Mouse (Mus musculus) hindbrain, embryonic 15.5 days (tissue): ENCODE results near the gene Mettl26. TPM values are rescaled to one million over a fixed set of nuclear protein-coding genes. Genes with fewer than 3 reads are reported as not detected.

Experiments used
- ATAC-seq: fragments of 200-750 bp; cut with Nextera tagmentation; 2 replicates; pipeline ENCODE4 v1.8.0; 2017; ENCODE audit warnings: low read depth, moderate number of reproducible peaks, moderate TSS enrichment; ENCODE audit not compliant: low FRiP score
- H3K27ac ChIP-seq: fragments of 300-500 bp; sonication (generic); replicated peaks from 2 replicates; pipeline ENCODE4 v1.5.1; 2015; ENCODE audit warnings: mild to moderate bottlenecking, inconsistent platforms
- H3K27me3 ChIP-seq: fragments of 300-500 bp; sonication (generic); 2 replicates; pipeline ENCODE4 v1.6.1; 2015; ENCODE audit warnings: control low read depth, inconsistent platforms
- H3K36me3 ChIP-seq: fragments of 300-500 bp; sonication (generic); 2 replicates; pipeline ENCODE4 v1.6.1; 2015; ENCODE audit warnings: control low read depth, inconsistent platforms
- H3K4me1 ChIP-seq: fragments of 300-500 bp; sonication (generic); replicated peaks from 2 replicates; pipeline ENCODE4 v1.6.1; 2015; ENCODE audit warnings: control low read depth, inconsistent platforms
- H3K4me2 ChIP-seq: fragments of 300-500 bp; sonication (generic); 2 replicates; pipeline ENCODE4 v1.6.1; 2015; ENCODE audit warnings: moderate library complexity, mild to moderate bottlenecking, inconsistent platforms
- H3K4me3 ChIP-seq: fragments of 300-500 bp; sonication (generic); 2 replicates; pipeline ENCODE4 v1.5.1; 2015; ENCODE audit warnings: mild to moderate bottlenecking, inconsistent platforms
- H3K9ac ChIP-seq: fragments of 300-500 bp; sonication (generic); 2 replicates; pipeline ENCODE4 v1.6.1; 2015; ENCODE audit warnings: inconsistent platforms
- H3K9me3 ChIP-seq: fragments of 300-500 bp; sonication (generic); 2 replicates; pipeline ENCODE4 v1.6.1; 2016; ENCODE audit warnings: control low read depth, inconsistent platforms
- WGBS: fragments of 180-500 bp; shearing (Covaris S2); methylation state at CpG from one replicate; pipeline ENCODE4 v1.1.7; 2015; 5-methylcytosine and 5-hydroxymethylcytosine counted together
- polyA plus RNA-seq: library from polyadenylated mRNA; unstranded; fragments of >200 nt; fragmentation: Nextera tagmentation; extraction: Ambion mirVana; gene quantifications from 2 replicates; pipeline ENCODE4 v1.2.1, GENCODE M21; 2015

The Mettl26 gene
- polyA plus RNA-seq, 1 experiment from 2014 or later, result 58.7 TPM

DNA sequence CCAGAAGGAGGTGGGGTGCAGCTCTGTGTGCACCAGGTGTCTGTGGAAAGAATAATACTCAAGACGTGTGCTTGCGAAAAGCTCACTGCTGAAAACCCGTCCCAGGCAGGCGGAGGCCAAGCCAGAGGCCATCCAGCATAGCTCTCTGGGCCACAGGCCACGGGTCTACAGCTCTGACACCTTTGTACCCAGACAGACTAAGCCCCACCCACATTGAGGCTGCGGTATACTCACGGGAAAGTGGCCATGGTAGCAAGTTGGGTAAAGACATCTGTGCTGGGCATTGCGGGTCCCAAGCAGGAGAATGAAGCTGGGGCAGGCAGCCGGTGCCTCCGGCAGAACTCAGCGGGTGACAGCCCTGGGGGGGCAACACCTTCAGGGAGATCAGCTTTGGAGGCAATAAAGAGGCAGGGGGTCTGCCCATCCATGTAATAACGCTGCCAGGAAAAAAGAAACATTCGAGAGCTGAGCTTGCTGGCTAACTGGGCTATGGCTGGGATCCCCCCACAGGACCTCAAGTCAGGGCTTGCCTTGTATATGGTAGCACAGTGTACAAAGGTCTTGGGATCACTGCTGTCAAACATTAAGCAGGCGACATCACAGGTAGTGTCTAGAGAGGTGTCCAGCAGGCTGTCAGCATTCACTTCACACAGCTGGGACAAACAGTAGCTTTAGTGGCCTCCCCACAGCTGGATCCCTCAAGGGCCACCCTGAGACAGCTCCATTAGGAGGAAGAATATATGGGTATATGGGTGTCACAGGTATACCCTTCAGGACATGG lies 35.2 kb upstream of the Mettl26 start:
- Histone ChIP-seq H3K27me3 (no peaks in the 10 kb centered on the region), H3K9ac (no peak overlapping the region), H3K4me2 (no peak overlapping the region), H3K9me3 (no peaks in the 10 kb centered on the region), H3K27ac (no peak overlapping the region), H3K36me3 (peaks cover 40% of the 10 kb centered on the region), H3K4me1 (peaks cover 53% of the 10 kb centered on the region), H3K4me3 (no peak overlapping the region)
- no peak for ATAC-seq
- 89% methylated on average over 14 of the region's 14 CpGs for WGBS

DNA sequence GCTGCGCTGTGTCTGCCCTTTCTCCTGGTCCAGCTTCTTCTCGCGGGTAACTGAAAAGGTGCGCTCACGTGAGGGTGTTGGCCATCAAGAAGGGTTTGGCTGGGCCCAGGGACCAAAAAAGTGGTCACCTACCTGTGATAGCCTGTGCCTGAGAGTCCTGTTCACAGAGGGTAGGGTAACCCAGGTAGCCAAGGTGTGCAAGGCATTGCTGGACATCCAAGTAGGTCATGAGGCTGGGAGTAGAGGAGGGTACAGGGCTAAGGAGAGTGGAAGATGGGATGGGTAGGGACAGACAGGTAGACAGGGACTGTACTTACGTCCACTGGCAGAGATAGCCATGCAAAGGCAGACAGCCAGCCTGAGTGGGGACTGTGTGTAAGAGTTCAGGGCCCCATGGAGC lies 34.4 kb upstream of the Mettl26 start:
- no peak for ATAC-seq
- Histone ChIP-seq H3K27me3 (no peaks in the 10 kb centered on the region), H3K9me3 (no peaks in the 10 kb centered on the region), H3K4me1 (peaks cover 47% of the 10 kb centered on the region), H3K4me2 (no peak overlapping the region), H3K4me3 (no peak overlapping the region), H3K9ac (no peak overlapping the region), H3K36me3 (peaks cover 40% of the 10 kb centered on the region), H3K27ac (no peak overlapping the region)
- WGBS, result 96% methylated on average over 6 of the region's 6 CpGs

DNA sequence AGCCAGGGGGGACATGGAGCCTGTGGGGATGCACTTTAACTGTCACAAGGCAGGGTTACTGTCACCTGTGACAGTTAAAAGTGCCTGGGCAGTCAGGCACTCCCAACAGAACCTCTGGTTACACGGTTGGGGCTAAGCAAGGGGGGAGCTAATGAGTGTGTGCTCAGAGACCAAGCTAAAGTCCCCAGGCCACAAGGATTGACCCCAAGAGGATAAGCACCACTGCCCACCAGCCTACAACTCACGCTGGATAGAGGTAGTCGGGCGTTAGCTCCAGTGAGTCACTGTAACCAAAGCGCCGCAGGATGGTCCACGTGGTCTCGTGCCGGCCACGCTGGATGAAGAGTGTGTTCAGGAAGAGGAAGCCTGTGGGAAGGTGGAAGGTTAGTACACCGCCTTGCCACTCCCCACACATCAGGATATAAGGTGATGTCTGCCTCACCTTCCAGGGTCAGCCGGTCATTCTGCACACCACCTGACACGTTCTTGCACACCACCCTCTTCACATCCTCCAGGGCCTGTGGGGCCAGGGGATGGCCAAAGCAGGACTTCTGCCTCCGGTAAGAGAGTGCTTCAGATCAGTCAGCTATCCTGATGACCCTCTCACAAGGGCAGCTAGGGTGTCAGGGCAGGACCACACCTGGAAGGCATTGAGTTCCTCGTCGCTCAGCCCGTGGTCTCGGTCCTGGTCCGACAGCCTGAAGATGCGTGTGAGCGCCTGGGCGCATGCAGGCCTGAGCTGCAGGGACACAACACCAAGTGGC lies 33.6 kb upstream of the Mettl26 start, which contains the start of gene Gm20683:
Gene Gm20683, minus strand, starts transcription at position 647 of the 764 bp plus-strand sequence.
- Histone ChIP-seq H3K4me1 (peaks cover 39% of the 10 kb centered on the region), H3K9me3 (no peaks in the 10 kb centered on the region), H3K4me3 (no peak within 1 kb of the TSS), H3K36me3 (peaks cover 40% of the 10 kb centered on the region), H3K4me2 (no peak within 1 kb of the TSS), H3K27me3 (no peaks in the 10 kb centered on the region), H3K27ac (no peak within 1 kb of the TSS), H3K9ac (no peak within 1 kb of the TSS)
- 94% methylated on average over 22 of the region's 22 CpGs for WGBS
- ATAC-seq, result no peak

DNA sequence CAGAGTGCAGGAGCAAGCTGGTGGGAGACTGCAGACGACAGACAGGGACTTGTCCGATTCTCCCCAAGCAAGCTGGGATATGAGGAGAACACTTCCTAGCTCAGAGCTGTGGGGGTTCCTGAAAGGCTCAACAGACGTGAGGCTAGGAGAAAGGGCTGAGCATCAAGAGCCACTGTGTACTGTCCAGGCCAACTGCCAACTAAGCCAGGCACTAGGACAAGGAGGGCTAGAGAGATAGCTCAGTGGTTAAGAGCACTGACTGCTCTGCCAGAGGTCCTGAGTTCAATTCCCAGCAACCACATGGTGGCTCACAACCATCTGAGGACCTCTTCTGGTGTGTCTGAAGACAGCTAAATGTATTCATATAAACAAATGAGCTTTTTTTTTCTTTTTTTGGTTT lies 32.4 kb upstream of the Mettl26 start:
- Histone ChIP-seq H3K4me2 (no peak overlapping the region), H3K9ac (no peak overlapping the region), H3K4me1 (peaks cover 27% of the 10 kb centered on the region), H3K27me3 (no peaks in the 10 kb centered on the region), H3K9me3 (no peaks in the 10 kb centered on the region), H3K27ac (no peak overlapping the region), H3K36me3 (peaks cover 46% of the 10 kb centered on the region), H3K4me3 (no peak overlapping the region)
- WGBS, result 90% methylated on average over 3 of the region's 3 CpGs
- no peak for ATAC-seq

DNA sequence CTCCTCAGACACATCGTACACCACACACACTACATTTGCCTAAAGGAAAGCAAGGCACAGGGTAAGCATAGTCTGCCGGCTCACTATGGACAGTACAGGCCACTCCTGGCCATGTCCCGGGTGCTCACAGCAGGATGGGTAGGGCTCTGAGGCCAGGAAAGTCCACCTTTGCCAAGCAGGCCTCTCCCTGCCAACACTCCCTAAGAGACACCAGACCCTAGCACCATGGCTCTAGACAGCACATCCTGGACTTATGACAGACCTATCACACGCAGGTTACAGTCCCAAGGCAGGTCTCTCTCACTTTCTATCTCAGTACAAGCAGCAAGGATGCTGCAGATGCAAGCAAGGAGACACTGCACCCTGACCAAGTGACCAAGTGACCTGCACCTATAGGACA lies 31.8 kb upstream of the Mettl26 start:
- no peaks in the 10 kb centered on the region for H3K27me3 ChIP-seq
- H3K4me2 ChIP-seq, result peak overlapping the region; percentile 93
- H3K4me3 ChIP-seq, result peak overlapping the region; percentile 95
- ATAC-seq, result no peak
- H3K4me1 ChIP-seq, result peaks cover 21% of the 10 kb centered on the region
- H3K36me3 ChIP-seq, result peaks cover 46% of the 10 kb centered on the region
- no peak overlapping the region for H3K27ac ChIP-seq
- 93% methylated on average over 4 of the region's 4 CpGs for WGBS
- 0 out of 2 replicates have a peak overlapping the region, but pooled peaks have one; percentile 71 for H3K9ac ChIP-seq
- no peaks in the 10 kb centered on the region for H3K9me3 ChIP-seq

DNA sequence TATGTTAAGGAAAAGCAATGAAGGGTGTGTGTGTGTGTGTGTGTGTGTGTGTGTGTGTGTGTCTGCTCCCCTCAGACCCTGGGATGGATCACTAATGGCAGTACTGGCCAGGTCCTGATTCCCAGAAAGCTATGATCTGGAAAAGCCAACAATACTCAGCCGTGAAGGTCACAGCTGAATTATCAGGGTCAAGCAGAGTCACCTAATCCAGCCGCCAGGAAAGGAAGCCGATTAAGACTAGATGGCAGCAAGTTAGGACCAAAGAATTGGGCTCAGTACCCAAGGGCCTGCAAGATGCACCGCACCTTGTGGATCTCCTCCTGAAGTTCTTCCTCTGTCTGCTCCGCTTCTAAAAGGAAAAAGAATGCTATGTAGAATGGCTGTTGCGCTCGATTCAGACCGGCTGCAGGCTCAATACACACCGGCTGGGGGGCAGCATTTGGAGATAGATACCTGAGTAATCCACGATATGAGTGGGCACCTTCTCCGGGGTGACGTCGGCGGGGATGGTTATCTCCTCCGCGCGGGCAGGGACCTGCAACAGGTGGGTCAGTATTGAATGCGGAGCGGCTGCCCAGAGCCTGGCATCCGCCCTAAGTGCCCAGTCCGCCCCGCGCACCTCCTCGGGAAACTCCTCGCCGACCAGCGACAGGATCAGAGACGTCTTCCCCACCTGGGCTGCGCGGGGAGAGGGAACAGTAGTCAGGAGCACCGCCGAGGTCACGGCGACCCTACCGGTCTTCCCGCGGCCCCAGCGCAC lies 31.1 kb upstream of the Mettl26 start:
- Histone ChIP-seq H3K4me3 (peak overlapping the region; percentile 95), H3K27ac (peak overlapping the region; percentile 69), H3K27me3 (no peaks in the 10 kb centered on the region), H3K9me3 (no peaks in the 10 kb centered on the region), H3K36me3 (peaks cover 46% of the 10 kb centered on the region), H3K9ac (peak overlapping the region; percentile 71), H3K4me2 (peak overlapping the region; percentile 93), H3K4me1 (peaks cover 19% of the 10 kb centered on the region)
- 3% methylated on average over 37 of the region's 38 CpGs for WGBS
- ATAC-seq, result peak; percentile 52

DNA sequence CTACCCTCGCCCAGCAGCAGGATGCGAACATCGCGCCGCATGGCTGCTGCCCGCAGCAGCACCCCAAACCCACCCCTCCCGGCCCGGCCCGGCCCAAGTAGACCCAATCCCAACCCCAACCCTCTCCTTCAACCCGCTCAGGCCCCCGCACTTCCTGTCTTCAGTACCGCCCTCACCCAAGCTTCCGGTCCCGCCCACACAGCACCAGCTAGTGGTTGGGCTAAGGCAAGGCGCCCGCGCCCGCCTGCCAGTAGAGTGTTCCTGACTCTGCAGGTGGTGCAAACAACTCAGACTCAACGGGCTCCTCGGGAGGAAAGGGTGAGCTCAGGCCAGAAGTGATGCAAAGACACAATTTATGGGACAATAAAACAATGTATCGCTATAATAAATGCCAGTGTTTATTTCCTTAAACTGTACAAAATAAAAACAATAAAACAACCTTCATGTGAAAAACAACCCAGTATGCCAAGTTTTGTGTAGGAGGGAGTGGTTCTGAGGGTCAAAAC lies 30.4 kb upstream of the Mettl26 start, which contains the start of gene Rhot2:
Gene Rhot2, minus strand, starts transcription at position 456 of the 506 bp plus-strand sequence.
- Histone ChIP-seq H3K36me3 (peaks cover 40% of the 10 kb centered on the region), H3K9me3 (no peaks in the 10 kb centered on the region)
- WGBS, result 1% methylated on average over 21 of the region's 21 CpGs

DNA sequence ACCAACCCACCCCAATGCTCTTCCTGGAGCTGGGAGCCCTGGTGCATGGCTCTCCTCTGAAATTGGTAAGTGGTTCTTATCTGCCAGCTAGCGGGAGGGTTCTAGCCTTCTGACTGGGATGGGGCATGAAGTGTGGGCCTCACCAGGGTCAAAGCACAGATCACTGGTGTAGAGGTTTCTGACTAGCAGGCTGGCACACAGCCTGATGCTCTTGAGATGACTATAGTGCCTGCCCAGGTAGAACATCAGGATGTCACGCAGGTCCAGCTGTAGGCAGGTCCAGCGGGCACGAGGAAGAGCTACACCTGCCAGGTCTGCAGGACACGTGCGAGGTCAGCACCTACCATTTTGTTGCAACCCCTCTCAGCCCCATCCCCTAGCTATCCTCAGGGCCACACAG lies 14.6 kb upstream of the Mettl26 start:
- 0 out of 2 replicates have a peak overlapping the region, but pooled peaks have one; percentile 65 for H3K4me3 ChIP-seq
- ATAC-seq, result no peak
- WGBS, result 91% methylated on average over 6 of the region's 6 CpGs
- no peaks in the 10 kb centered on the region for H3K9me3 ChIP-seq
- peak overlapping the region; percentile 92; the same call in 1 of the 2 replicates for H3K4me2 ChIP-seq
- peaks cover 18% of the 10 kb centered on the region for H3K4me1 ChIP-seq
- no peak overlapping the region for H3K27ac ChIP-seq
- H3K36me3 ChIP-seq, result no peaks in the 10 kb centered on the region
- H3K27me3 ChIP-seq, result no peaks in the 10 kb centered on the region
- H3K9ac ChIP-seq, result no peak overlapping the region

More for the DNA sequence above, 30.4 kb upstream of the Mettl26 start, which contains the start of gene Rhot2:
- Histone ChIP-seq H3K4me3 (peak within 1 kb of the TSS; percentile 95), H3K9ac (peak within 1 kb of the TSS; percentile 71), H3K27me3 (no peaks in the 10 kb centered on the region), H3K4me1 (peaks cover 19% of the 10 kb centered on the region), H3K27ac (peak within 1 kb of the TSS; percentile 69), H3K4me2 (peak within 1 kb of the TSS; percentile 93)
- peak; percentile 88 for ATAC-seq

DNA sequence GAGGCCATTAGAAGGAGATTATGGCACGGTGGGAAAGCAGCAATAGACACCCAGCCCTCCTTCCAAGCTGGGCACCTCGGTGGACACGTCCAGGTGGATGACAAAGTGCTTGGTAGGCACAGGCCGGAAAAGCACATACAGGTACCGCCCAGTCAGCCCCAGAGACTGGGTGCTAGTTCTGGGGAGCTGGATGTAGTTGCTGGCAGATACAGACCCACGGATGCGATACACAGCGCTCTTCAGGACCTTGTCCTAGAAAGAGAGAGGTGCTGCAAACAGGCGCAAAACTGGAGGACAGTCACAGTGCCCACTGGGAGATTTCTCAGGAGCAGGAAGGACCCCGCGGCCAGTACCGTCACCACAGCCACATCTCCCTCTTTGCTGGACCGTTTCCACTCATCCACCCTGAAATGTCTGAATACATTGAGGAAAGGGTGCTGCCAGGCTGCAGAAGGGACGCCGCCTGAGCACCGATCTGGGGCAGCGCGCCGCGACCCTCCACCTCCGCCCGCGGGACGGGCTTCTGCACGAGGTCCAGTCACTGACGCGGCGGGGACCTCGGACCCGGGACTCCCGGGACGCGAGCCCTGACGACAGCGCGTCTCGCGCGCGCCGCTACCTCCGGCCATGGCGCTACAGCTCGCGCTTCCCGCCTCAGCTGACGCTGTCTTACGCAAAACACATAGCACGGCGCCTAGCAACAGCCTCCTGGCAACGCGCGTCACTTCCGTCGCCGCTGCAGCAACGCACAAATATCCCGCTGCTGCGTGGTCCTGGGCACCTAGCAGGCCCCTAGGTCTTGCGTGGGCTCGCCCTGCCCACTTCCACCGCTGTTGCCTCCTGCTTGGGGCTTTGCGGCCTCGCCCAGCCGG lies 13.8 kb upstream of the Mettl26 start, which contains the start of gene Wdr90:
Gene Wdr90, minus strand, starts transcription at position 670 of the 872 bp plus-strand sequence.
- peak within 1 kb of the TSS; percentile 81 for H3K27ac ChIP-seq
- 3% methylated on average over 65 of the region's 65 CpGs for WGBS
- no peaks in the 10 kb centered on the region for H3K9me3 ChIP-seq
- H3K4me1 ChIP-seq, result peaks cover 18% of the 10 kb centered on the region
- H3K36me3 ChIP-seq, result no peaks in the 10 kb centered on the region
- peak within 1 kb of the TSS; percentile 92 for H3K4me2 ChIP-seq
- H3K9ac ChIP-seq, result peak within 1 kb of the TSS; percentile 69
- H3K27me3 ChIP-seq, result no peaks in the 10 kb centered on the region
- ATAC-seq, result peak; percentile 93
- peak within 1 kb of the TSS; percentile 65 for H3K4me3 ChIP-seq

DNA sequence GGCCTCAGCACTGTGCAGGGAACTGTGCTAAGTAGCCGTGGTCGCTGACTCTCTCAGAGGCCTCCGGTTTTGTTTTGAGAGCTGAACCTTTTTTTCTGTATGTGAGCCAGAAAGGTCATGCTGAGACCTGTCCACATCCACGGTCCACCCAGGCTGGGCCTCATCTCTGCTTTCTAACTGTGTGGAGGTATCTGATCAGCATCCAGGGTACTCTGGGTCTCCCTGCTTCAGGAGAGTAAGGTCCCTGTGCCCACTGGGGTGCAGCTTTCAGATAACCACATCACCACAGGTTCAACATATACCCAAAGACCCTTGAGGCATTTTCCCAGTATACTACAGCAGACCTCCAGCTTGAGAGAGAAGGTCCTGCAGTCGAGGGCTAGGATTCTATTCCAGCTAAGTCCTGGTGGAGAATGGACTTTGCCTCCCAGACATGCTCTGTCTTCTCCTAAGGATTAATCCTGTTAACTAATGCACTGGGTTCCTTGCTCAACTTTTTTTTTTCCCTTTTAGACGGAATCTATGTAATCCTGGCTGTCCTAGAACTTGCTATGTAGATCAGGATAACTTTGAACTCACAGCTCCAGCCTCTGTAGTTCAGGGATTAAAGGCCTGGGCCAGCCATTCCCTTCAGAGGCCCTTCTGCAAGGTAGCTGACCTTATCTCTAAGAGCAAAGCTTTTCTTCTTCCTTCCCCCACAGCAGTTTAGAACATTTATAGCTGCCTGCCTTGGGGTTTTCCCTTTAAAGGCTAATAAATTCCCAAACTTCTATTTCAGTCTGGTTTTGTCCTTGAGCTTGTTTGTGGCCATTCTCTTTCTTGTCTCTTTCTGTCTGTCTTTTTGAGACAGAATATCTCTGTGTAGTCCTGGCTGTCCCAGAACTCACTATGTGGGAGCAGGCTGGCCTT lies 12.9 kb upstream of the Mettl26 start:
- Histone ChIP-seq H3K27me3 (no peaks in the 10 kb centered on the region), H3K27ac (peak overlapping the region; percentile 81), H3K9me3 (no peaks in the 10 kb centered on the region), H3K4me2 (peak overlapping the region; percentile 92), H3K4me1 (peaks cover 23% of the 10 kb centered on the region), H3K4me3 (peak overlapping the region; percentile 65), H3K9ac (peak overlapping the region; percentile 69), H3K36me3 (no peaks in the 10 kb centered on the region)
- ATAC-seq, result no peak
- 12% methylated on average over 6 of the region's 6 CpGs for WGBS
